Mouse (Mus musculus) layer of hippocampus, postnatal 25 days (tissue): ENCODE measurements at regions not wholly inside any gene's neighbourhood (a gene's known extent, or its start where the extent isn't known, plus 50 kb on each side); places are given as distances from the start of the nearest gene placed in this dataset.

ENCODE experiments used
- DNase-seq, 2 experiments: peaks; one replicate each; pipeline ENCODE4 v3.0.0; 2022; ENCODE audit warnings: mixed read lengths in 2 of 2, low spot score in 1 of 2; ENCODE audit errors: extremely low spot score in 1 of 2

GRCm38 (mm10) chr5:118879808-118880478, 319.5 kb downstream of the Med13l start:
- peak; percentile 62 to 89 for DNase-seq

- DNase-seq: no peak
Observed at GRCm38 (mm10) chr5:118880546-118880945, 320.1 kb downstream of the Med13l start.

GRCm38 (mm10) chr5:118881886-118882285, 321.4 kb downstream of the Med13l start:
- no peak for DNase-seq

DNA sequence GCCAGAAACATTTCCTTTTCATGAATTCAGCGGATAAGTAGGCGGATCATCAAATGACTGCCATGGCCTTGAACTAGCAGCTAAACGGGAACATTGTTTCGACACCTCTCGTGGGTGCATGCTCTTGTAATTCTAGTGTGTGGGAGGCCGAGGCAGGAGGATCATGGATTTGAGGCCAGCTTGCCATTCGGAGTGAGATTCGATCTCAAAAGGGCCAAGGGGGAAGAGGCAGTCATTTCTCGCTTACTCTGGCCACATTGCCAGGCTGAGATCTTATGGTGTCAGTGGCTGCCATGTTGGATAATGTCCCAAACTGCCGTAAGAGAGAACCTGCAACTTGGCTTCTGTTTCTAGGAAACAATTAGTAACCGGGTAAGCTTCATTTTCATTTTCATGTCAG, 327.7 kb downstream of the Med13l start:
- DNase-seq: no peak

- DNase-seq: peak in 1 of 2 experiments; percentile 16
Observed at GRCm38 (mm10) chr5:118891131-118891530, 330.7 kb downstream of the Med13l start.

- no peak for DNase-seq
Observed at GRCm38 (mm10) chr5:118908224-118908623, 347.7 kb downstream of the Med13l start.

DNA sequence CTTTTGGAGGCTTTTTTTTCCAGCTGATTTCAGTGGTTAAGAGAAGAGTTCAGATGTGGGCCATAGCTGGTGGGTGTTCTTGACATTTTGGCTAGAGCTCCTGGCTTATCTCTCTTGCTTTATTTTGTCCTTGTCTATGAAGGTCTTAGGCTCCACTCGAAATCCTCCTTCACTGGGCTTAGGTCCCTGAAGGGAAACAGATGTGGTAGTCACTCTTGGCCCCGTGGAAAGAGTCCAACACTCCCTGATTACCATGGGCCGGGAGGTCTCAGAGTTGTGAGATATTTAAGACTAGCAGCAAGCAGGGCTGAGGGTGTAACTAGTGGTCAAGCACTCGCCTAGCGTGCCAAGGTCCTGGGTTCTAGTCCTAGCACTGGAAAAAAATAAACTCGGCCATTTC, 349.3 kb downstream of the Med13l start:
- DNase-seq: no peak

DNA sequence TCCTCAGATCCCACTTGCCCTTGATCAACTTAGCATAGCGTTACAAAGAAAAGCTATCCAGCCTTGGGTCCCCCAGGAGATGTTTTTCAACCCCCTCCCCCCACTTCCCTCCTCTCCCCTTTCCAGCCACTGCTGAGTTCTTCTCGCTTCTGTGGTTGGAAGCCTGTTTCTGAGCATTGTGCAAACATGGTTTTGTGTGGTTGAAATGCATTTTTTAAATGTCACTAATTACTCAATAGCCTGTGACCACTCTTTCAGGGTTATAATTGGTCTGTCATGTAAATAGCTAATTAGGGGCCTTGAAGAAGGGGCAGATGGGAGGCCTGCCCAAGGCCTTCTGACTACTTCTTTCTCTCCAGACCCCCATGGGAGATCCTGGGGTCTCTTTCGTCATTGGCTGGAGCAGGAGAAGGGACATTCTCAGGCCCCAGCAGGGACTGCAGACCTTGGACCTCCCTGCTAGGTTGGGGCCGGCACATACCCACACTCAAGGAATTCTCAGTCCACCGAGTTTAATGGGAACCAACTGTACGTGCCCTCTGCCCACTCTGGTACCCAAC, 353.8 kb downstream of the Med13l start:
- no peak for DNase-seq

GRCm38 (mm10) chr5:118923357-118923756, 362.9 kb downstream of the Med13l start:
- DNase-seq: no peak

DNA sequence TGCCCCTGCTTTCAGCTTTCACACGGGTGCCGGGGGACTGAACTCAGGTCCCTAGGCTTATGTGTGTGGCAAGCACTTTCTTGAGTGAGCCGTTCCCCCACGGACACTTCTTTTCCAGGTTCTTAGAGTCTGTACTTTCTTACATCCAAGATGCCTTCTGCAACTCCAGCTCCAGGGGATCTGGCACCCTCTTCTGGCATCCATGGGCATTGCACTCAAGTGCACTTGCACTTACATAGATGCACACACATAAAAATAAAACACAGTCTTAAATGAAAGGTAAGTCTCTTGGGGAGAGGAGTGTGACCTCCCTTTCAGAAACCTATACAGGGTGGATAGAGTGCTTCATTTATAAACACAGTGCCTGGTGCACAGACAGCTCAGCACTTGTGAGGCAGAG, 368.6 kb downstream of the Med13l start:
- DNase-seq: no peak

DNA sequence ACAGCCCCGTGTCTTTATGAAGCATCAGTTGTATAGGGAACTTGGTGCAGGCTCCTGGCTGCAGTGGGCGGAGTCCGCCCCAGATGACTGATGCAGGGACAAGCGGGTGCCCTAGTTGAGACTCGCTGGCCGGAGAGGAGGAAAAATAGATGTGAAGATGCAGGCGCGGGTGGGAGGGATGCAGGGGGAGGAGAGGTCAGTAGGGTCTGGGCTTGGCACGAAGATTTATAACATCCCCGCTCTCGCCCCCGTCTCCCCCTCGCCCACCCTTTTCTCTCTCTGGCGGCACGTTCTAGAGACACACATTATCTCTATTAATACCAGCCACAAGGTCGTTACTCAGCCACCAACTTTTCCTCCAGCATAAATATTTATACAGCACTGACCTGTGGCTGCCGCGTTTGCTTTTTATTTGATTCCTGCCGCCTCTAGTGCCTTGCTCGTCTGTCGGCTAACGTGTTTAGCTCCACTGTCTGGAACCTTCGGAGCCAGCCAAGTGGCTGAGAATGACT, 369.6 kb downstream of the Med13l start:
- DNase-seq: no peak

GRCm38 (mm10) chr5:118939336-118940039, 379.0 kb downstream of the Med13l start:
- no peak for DNase-seq

GRCm38 (mm10) chr5:118944256-118944655, 383.8 kb downstream of the Med13l start:
- no peak for DNase-seq

- DNase-seq: peak in 1 of 2 experiments; percentile 6
Observed at GRCm38 (mm10) chr5:118946090-118946489, 385.6 kb downstream of the Med13l start.

GRCm38 (mm10) chr5:118946994-118947393, 386.5 kb downstream of the Med13l start:
- DNase-seq: no peak

DNA sequence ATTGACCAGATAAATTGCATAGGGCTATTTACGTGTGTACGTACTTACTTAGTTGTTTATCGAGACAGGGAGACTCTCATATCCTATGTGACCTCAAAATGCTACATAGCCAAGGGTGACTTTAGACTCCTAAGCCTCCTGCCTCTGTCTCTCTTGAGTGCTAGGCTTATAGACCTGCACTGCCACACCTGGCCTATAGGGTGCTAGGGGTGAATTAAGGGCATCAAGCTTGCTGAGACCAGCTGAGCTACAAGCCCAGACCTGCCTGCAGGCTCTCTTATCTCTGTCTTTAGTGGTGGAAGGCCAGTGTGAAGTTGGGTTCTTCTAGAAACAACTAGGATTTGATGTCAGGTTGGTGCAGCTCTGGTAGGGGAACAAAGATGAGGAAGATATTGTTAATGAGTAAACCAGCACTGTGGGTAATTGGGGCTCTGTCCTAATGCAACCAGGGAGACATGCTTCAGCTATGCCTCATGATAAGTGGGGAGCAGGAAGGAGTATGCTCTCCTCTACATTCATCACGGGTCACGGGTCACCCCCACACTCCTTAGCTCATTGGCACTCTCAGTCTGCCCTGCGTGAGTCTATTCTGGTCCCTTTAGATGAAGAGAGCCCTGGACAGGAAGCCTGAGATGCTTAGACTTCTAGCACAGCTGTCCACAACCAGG, 387.8 kb downstream of the Med13l start:
- DNase-seq: no peak

DNA sequence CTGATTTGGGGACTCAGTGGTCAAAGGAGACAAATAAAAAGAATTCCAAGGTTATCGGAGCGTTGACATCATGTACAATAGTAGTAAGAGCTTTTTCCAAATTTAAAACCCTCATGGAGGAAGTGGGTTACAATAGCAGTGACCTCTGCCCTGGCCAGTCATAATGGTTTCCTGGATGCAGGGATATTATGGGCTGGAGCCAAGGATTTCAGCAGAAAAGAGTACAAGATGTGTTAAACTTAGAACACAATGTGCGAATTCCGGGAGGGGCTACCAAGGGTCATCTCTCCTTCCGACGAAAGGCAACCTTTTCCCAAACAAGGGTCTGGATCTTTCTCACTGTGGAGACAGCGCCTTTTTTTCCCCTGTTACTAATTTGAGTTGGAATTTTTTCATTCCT, 390.6 kb downstream of the Med13l start:
- no peak for DNase-seq

DNA sequence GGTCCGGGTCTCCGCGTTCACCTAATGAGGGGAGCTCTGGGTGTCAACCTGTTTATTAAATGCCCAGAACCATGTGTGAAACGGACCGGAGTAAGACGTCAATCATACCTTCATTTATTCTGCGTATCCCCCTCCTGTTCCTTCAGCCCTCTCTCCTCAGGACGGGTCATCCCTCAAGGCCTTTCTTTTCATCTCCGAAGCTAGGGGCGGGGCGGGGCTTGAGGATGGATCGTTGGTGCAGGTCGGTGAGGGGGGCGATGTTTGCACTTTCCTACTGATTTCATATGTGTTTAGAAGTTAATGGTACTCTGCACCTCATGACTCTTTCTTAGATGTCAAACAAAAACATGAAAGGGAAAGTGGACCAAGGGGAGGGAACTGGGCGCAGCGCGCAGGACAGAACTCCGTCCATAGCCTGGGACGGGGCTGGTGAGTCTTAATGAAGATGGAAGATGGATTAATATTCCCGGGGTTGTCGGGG, 400.1 kb downstream of the Med13l start:
- DNase-seq: no peak

GRCm38 (mm10) chr5:118961091-118961490, 400.6 kb downstream of the Med13l start:
- DNase-seq: no peak

DNA sequence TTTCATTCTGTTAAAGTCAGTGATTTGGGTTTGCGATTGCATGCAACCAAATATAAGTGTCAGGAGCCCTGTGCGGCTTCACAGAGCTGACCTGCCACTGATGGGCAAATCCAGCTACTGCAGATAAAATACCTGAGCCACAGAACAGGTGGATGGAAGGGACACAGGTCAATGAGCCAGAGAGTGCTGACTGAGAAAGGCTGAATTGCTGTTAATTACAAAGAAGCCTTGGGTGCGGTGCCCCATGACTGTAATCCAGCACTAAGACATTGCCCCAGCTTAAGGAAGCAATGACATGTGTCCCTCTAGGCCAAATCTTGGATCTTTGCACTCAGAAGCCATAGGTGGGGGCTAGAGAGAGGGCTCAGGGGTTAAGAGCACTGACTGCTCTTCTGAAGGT, 401.7 kb downstream of the Med13l start:
- DNase-seq: no peak

GRCm38 (mm10) chr5:118963001-118963400, 402.5 kb downstream of the Med13l start:
- DNase-seq: no peak
